Comparison of ENCODE assay signal across 20 mouse cellular contexts in the genomic region with DNA sequence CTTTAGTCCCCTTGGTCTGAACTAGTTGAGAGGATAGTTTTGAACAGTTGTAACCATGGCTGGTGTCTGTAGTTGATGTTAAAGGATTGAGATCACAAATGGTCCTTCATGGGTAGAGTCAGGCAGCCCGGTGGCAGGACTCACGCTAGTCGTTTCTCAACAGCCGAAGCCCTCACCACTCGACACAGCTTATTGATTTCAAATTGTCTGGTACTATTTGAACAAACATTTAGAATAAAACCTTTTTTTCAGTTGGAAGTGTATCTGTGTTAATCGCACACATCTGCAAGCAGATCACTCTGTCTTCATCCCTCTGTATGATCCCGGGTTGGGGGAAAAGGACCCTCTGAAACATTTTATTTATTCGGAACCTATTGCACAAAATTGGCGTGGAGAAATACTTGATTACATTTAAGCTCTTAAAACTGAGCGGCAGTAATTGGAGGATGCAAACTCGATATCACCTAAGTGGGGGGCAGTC. TPM values are rescaled to one million over a fixed set of nuclear protein-coding genes. Genes with fewer than 3 reads are reported as not detected.
A peak's percentile ranks its signal among the peaks of the same experiment; 100 is the strongest.
DNase-seq lines count a peak whose midpoint lies in the region; ATAC-seq and TF ChIP-seq lines count a peak whose summit lies in the region.
"Had no signal": no experiment of that assay in that cellular context is flagged by ENCODE, and none has a peak within 500 bp of the region (broad histone marks: within the 10 kb centered on the region; RNA-seq: fewer than 3 reads in every experiment).

No protein-coding gene starts in this region.

- no peak for ATAC-seq in forebrain, postnatal 0 days
- no peak for ATAC-seq in forebrain, embryonic 12.5 days (ENCODE audit: low FRiP score)
- ATAC-seq in midbrain, embryonic 14.5 days (ENCODE audit: low FRiP score, low TSS enrichment) = no peak
- no peak for ATAC-seq in midbrain, embryonic 13.5 days
- ATAC-seq in hindbrain, postnatal 0 days = no peak
- ATAC-seq in stomach, embryonic 16.5 days (ENCODE audit: insufficient read depth, low FRiP score) = no peak
- ATAC-seq: liver, postnatal 0 days; Patski had no signal

- peak; percentile 56 for DNase-seq in forebrain, postnatal 0 days
- DNase-seq in midbrain, embryonic 14.5 days = peak; percentile 54
- peak; percentile 36 for DNase-seq in hindbrain, postnatal 0 days (ENCODE audit: low spot score)
- no peak for DNase-seq in thymus, postnatal 10 days (ENCODE audit: low spot score in 2 of 2)
- DNase-seq in gastrocnemius, adult 2 months = no peak
- DNase-seq: cerebellum, adult 8-10 months; heart, postnatal 36 days; liver, postnatal 0 days; lung, postnatal 4 days; thymus, postnatal 4 days had no signal

- no peak overlapping the region for H3K27ac ChIP-seq in forebrain, postnatal 0 days (ENCODE audit: low read depth, low read length)
- H3K27ac ChIP-seq in forebrain, embryonic 12.5 days = no peak overlapping the region
- H3K27ac ChIP-seq in midbrain, embryonic 14.5 days (replicated peaks; ENCODE audit: low read depth, low read length) = no peak overlapping the region
- no peak overlapping the region for H3K27ac ChIP-seq in midbrain, embryonic 13.5 days
- peak overlapping the region; percentile 78 for H3K27ac ChIP-seq in hindbrain, postnatal 0 days
- no peak overlapping the region for H3K27ac ChIP-seq in stomach, embryonic 16.5 days (ENCODE audit: low read length)
- H3K27ac ChIP-seq in gastrocnemius, adult 2 months = no peak overlapping the region
- H3K27ac ChIP-seq: embryonic facial prominence, embryonic 12.5 days; forebrain, embryonic 13.5 days; limb, embryonic 12.5 days had no signal

- no peaks in the 10 kb centered on the region for H3K4me1 ChIP-seq in forebrain, postnatal 0 days (ENCODE audit: insufficient read depth)
- H3K4me1 ChIP-seq in forebrain, embryonic 12.5 days = peaks cover 18% of the 10 kb centered on the region
- H3K4me1 ChIP-seq in midbrain, embryonic 14.5 days (ENCODE audit: control insufficient read depth, insufficient read depth, low read length) = peaks cover 9% of the 10 kb centered on the region; the same call in 1 of the 2 replicates
- H3K4me1 ChIP-seq in midbrain, embryonic 13.5 days (replicated peaks) = peaks cover 21% of the 10 kb centered on the region
- no peaks in the 10 kb centered on the region for H3K4me1 ChIP-seq in hindbrain, postnatal 0 days (ENCODE audit: insufficient read depth, low read length)
- peaks cover 5% of the 10 kb centered on the region; the same call in 1 of the 2 replicates for H3K4me1 ChIP-seq in stomach, embryonic 16.5 days (ENCODE audit: control insufficient read depth, insufficient read depth, low read length)

- no peaks in the 10 kb centered on the region for H3K36me3 ChIP-seq in forebrain, postnatal 0 days (ENCODE audit: insufficient read depth)
- no peaks in the 10 kb centered on the region for H3K36me3 ChIP-seq in forebrain, embryonic 12.5 days (replicated peaks)
- H3K36me3 ChIP-seq in midbrain, embryonic 14.5 days (ENCODE audit: control insufficient read depth, insufficient read depth, low read length) = no peaks in the 10 kb centered on the region
- no peaks in the 10 kb centered on the region for H3K36me3 ChIP-seq in midbrain, embryonic 13.5 days
- no peaks in the 10 kb centered on the region for H3K36me3 ChIP-seq in hindbrain, postnatal 0 days (ENCODE audit: insufficient read depth, low read length)
- no peaks in the 10 kb centered on the region for H3K36me3 ChIP-seq in stomach, embryonic 16.5 days (ENCODE audit: control insufficient read depth, insufficient read depth, low read length)
- H3K36me3 ChIP-seq: embryonic facial prominence, embryonic 12.5 days; limb, embryonic 12.5 days had no signal

- no peak overlapping the region for H3K4me3 ChIP-seq in forebrain, postnatal 0 days (ENCODE audit: low read depth, low read length)
- no peak overlapping the region for H3K4me3 ChIP-seq in forebrain, embryonic 12.5 days (replicated peaks)
- no peak overlapping the region for H3K4me3 ChIP-seq in midbrain, embryonic 14.5 days (replicated peaks; ENCODE audit: low read depth, low read length)
- H3K4me3 ChIP-seq in midbrain, embryonic 13.5 days (replicated peaks) = no peak overlapping the region
- H3K4me3 ChIP-seq in hindbrain, postnatal 0 days (ENCODE audit: low read length) = peak overlapping the region; percentile 24
- H3K4me3 ChIP-seq in stomach, embryonic 16.5 days (replicated peaks; ENCODE audit: low read length) = 0 out of 2 replicates have a peak overlapping the region, but pooled peaks have one; percentile 5
- H3K4me3 ChIP-seq in gastrocnemius, adult 2 months = no peak overlapping the region
- H3K4me3 ChIP-seq: embryonic facial prominence, embryonic 12.5 days; forebrain, embryonic 13.5 days had no signal

- no peak overlapping the region for H3K4me2 ChIP-seq in forebrain, postnatal 0 days (ENCODE audit: low read depth)
- H3K4me2 ChIP-seq in forebrain, embryonic 12.5 days = no peak overlapping the region
- no peak overlapping the region for H3K4me2 ChIP-seq in midbrain, embryonic 14.5 days (ENCODE audit: low read length)
- H3K4me2 ChIP-seq in midbrain, embryonic 13.5 days (replicated peaks) = no peak overlapping the region
- peak overlapping the region; percentile 51 for H3K4me2 ChIP-seq in hindbrain, postnatal 0 days (ENCODE audit: low read depth, low read length)
- H3K4me2 ChIP-seq in stomach, embryonic 16.5 days (ENCODE audit: low read depth, low read length) = no peak overlapping the region
- H3K4me2 ChIP-seq: forebrain, embryonic 13.5 days had no signal

- WGBS in forebrain, postnatal 0 days = 3% methylated on average over 11 of the region's 11 CpGs
- 5% methylated on average over 11 of the region's 11 CpGs for WGBS in forebrain, embryonic 12.5 days
- 3% methylated on average over 11 of the region's 11 CpGs for WGBS in midbrain, embryonic 14.5 days
- 3% methylated on average over 11 of the region's 11 CpGs for WGBS in midbrain, embryonic 13.5 days
- WGBS in hindbrain, postnatal 0 days = 5% methylated on average over 11 of the region's 11 CpGs
- WGBS in stomach, embryonic 16.5 days = 22% methylated on average over 11 of the region's 11 CpGs

- peaks cover 94% of the 10 kb centered on the region for H3K27me3 ChIP-seq in forebrain, postnatal 0 days (ENCODE audit: insufficient read depth, low read length)
- peaks cover 96% of the 10 kb centered on the region for H3K27me3 ChIP-seq in forebrain, embryonic 12.5 days
- H3K27me3 ChIP-seq in midbrain, embryonic 14.5 days (ENCODE audit: control insufficient read depth, insufficient read depth, low read length) = peaks cover 98% of the 10 kb centered on the region
- peaks cover 98% of the 10 kb centered on the region for H3K27me3 ChIP-seq in midbrain, embryonic 13.5 days
- peaks cover 88% of the 10 kb centered on the region for H3K27me3 ChIP-seq in hindbrain, postnatal 0 days (ENCODE audit: insufficient read depth, low read length)
- H3K27me3 ChIP-seq in stomach, embryonic 16.5 days (ENCODE audit: control insufficient read depth, insufficient read depth, low read length) = peaks cover 94% of the 10 kb centered on the region

- no peak overlapping the region for H3K9ac ChIP-seq in forebrain, postnatal 0 days
- no peak overlapping the region for H3K9ac ChIP-seq in forebrain, embryonic 12.5 days
- H3K9ac ChIP-seq in midbrain, embryonic 14.5 days (replicated peaks; ENCODE audit: low read length) = no peak overlapping the region
- H3K9ac ChIP-seq in midbrain, embryonic 13.5 days (replicated peaks) = no peak overlapping the region
- peak overlapping the region; percentile 31 for H3K9ac ChIP-seq in hindbrain, postnatal 0 days (replicated peaks; ENCODE audit: low read length)
- H3K9ac ChIP-seq in stomach, embryonic 16.5 days (ENCODE audit: low read length) = no peak overlapping the region
- H3K9ac ChIP-seq: embryonic facial prominence, embryonic 12.5 days; forebrain, embryonic 13.5 days; limb, embryonic 12.5 days; liver, postnatal 0 days had no signal

- TF ChIP-seq CTCF in forebrain, postnatal 0 days (IDR thresholded peaks at IDR 0.05; ENCODE audit: low read depth) = no peak
- no peak for TF ChIP-seq CTCF in hindbrain, postnatal 0 days (IDR thresholded peaks at IDR 0.05; ENCODE audit: low read depth)
- no peak for TF ChIP-seq CTCF in gastrocnemius, adult 2 months (IDR thresholded peaks at IDR 0.05)

- intact Hi-C loops in gastrocnemius, adult 2 months (cut with DNase I) = no loop called here

- no peaks in the 10 kb centered on the region for H3K9me3 ChIP-seq in forebrain, postnatal 0 days (ENCODE audit: low read length)
- H3K9me3 ChIP-seq in forebrain, embryonic 12.5 days = no peaks in the 10 kb centered on the region
- no peaks in the 10 kb centered on the region for H3K9me3 ChIP-seq in midbrain, embryonic 14.5 days (ENCODE audit: control insufficient read depth, low read length)
- H3K9me3 ChIP-seq in midbrain, embryonic 13.5 days = no peaks in the 10 kb centered on the region
- no peaks in the 10 kb centered on the region for H3K9me3 ChIP-seq in hindbrain, postnatal 0 days (ENCODE audit: low read length)
- no peaks in the 10 kb centered on the region for H3K9me3 ChIP-seq in stomach, embryonic 16.5 days (replicated peaks; ENCODE audit: control insufficient read depth, low read length)
- H3K9me3 ChIP-seq: embryonic facial prominence, embryonic 12.5 days; forebrain, embryonic 13.5 days; limb, embryonic 12.5 days had no signal

RNA-seq across cellular contexts. Expression of gene Hoxd1, which starts 15.1 kb away (rescaled TPM):
- total RNA-seq in forebrain, postnatal 0 days (2014; rRNA removed) = not detected in 2 replicates
- polyA plus RNA-seq in forebrain, postnatal 0 days (2015; fragmentation: Nextera tagmentation; extraction: Ambion mirVana) = not detected in 2 replicates
- 0.31 and 0.52 TPM in 2 replicates for polyA plus RNA-seq in forebrain, embryonic 12.5 days (2016; fragmentation: Nextera tagmentation; extraction: Ambion mirVana)
- not detected in 2 replicates for polyA plus RNA-seq in midbrain, embryonic 14.5 days (2014; fragmentation: Nextera tagmentation; extraction: Ambion mirVana)
- 0.08 TPM in 1 of 2 replicates, not detected in the other for polyA plus RNA-seq in midbrain, embryonic 13.5 days (2015; fragmentation: Nextera tagmentation; extraction: Ambion mirVana)
- 0.26 and 1.7 TPM in 2 replicates for total RNA-seq in hindbrain, postnatal 0 days (2014; rRNA removed)
- polyA plus RNA-seq in hindbrain, postnatal 0 days (2015; fragmentation: Nextera tagmentation; extraction: Ambion mirVana) = 0.43 and 0.46 TPM in 2 replicates
- polyA plus RNA-seq in stomach, embryonic 16.5 days (2015; fragmentation: Nextera tagmentation; extraction: Ambion mirVana) = not detected in 2 replicates
- total RNA-seq in gastrocnemius, adult 2 months (2021) = not detected
- total RNA-seq: heart, postnatal 36 days; monocyte, adult 5-6 weeks had no signal
- polyA plus RNA-seq: forebrain, embryonic 13.5 days; heart, embryonic 11.5 days; liver, postnatal 0 days; Patski had no signal

RNA-seq across cellular contexts. Expression of gene Gm28230, which starts 21.2 kb away (rescaled TPM):
- total RNA-seq in forebrain, postnatal 0 days (2014; rRNA removed) = not detected in 2 replicates
- not detected in 2 replicates for polyA plus RNA-seq in forebrain, postnatal 0 days (2015; fragmentation: Nextera tagmentation; extraction: Ambion mirVana)
- polyA plus RNA-seq in forebrain, embryonic 12.5 days (2016; fragmentation: Nextera tagmentation; extraction: Ambion mirVana) = not detected in 2 replicates
- not detected in 2 replicates for polyA plus RNA-seq in midbrain, embryonic 14.5 days (2014; fragmentation: Nextera tagmentation; extraction: Ambion mirVana)
- not detected in 2 replicates for polyA plus RNA-seq in midbrain, embryonic 13.5 days (2015; fragmentation: Nextera tagmentation; extraction: Ambion mirVana)
- total RNA-seq in hindbrain, postnatal 0 days (2014; rRNA removed) = 1.3 and 3.5 TPM in 2 replicates
- polyA plus RNA-seq in hindbrain, postnatal 0 days (2015; fragmentation: Nextera tagmentation; extraction: Ambion mirVana) = 0.37 and 0.70 TPM in 2 replicates
- 0.10 and 0.13 TPM in 2 replicates for polyA plus RNA-seq in stomach, embryonic 16.5 days (2015; fragmentation: Nextera tagmentation; extraction: Ambion mirVana)
- total RNA-seq in gastrocnemius, adult 2 months (2021) = under 1 TPM; 0.08 to 0.36 TPM
- total RNA-seq: heart, postnatal 36 days; layer of hippocampus, postnatal 25 days; monocyte, adult 5-6 weeks had no signal
- polyA plus RNA-seq: embryonic facial prominence, embryonic 12.5 days; forebrain, embryonic 13.5 days; liver, postnatal 0 days had no signal

RNA-seq across cellular contexts. Expression of gene Hoxd4, which starts 36.0 kb away (rescaled TPM):
- not detected in 2 replicates for total RNA-seq in forebrain, postnatal 0 days (2014; rRNA removed)
- not detected in 2 replicates for polyA plus RNA-seq in forebrain, postnatal 0 days (2015; fragmentation: Nextera tagmentation; extraction: Ambion mirVana)
- not detected in 2 replicates for polyA plus RNA-seq in forebrain, embryonic 12.5 days (2016; fragmentation: Nextera tagmentation; extraction: Ambion mirVana)
- not detected in 2 replicates for polyA plus RNA-seq in midbrain, embryonic 14.5 days (2014; fragmentation: Nextera tagmentation; extraction: Ambion mirVana)
- polyA plus RNA-seq in midbrain, embryonic 13.5 days (2015; fragmentation: Nextera tagmentation; extraction: Ambion mirVana) = not detected in 2 replicates
- total RNA-seq in hindbrain, postnatal 0 days (2014; rRNA removed) = 13.9 and 18.1 TPM in 2 replicates
- 1.6 and 1.9 TPM in 2 replicates for polyA plus RNA-seq in hindbrain, postnatal 0 days (2015; fragmentation: Nextera tagmentation; extraction: Ambion mirVana)
- polyA plus RNA-seq in stomach, embryonic 16.5 days (2015; fragmentation: Nextera tagmentation; extraction: Ambion mirVana) = 0.29 and 0.39 TPM in 2 replicates
- 1 to 10 TPM; 1.4 to 2.0 TPM for total RNA-seq in gastrocnemius, adult 2 months (2021)
- total RNA-seq: layer of hippocampus, postnatal 25 days; monocyte, adult 5-6 weeks had no signal
- polyA plus RNA-seq: forebrain, embryonic 13.5 days; heart, embryonic 11.5 days; liver, postnatal 0 days had no signal

RNA-seq across cellular contexts. Expression of gene Hoxd3, which starts 36.0 kb away (rescaled TPM):
- not detected in 2 replicates for total RNA-seq in forebrain, postnatal 0 days (2014; rRNA removed)
- polyA plus RNA-seq in forebrain, postnatal 0 days (2015; fragmentation: Nextera tagmentation; extraction: Ambion mirVana) = not detected in 2 replicates
- polyA plus RNA-seq in forebrain, embryonic 12.5 days (2016; fragmentation: Nextera tagmentation; extraction: Ambion mirVana) = not detected in 2 replicates
- polyA plus RNA-seq in midbrain, embryonic 14.5 days (2014; fragmentation: Nextera tagmentation; extraction: Ambion mirVana) = not detected in 2 replicates
- polyA plus RNA-seq in midbrain, embryonic 13.5 days (2015; fragmentation: Nextera tagmentation; extraction: Ambion mirVana) = 0.17 TPM in 2 replicates
- 31.3 and 36.8 TPM in 2 replicates for total RNA-seq in hindbrain, postnatal 0 days (2014; rRNA removed)
- polyA plus RNA-seq in hindbrain, postnatal 0 days (2015; fragmentation: Nextera tagmentation; extraction: Ambion mirVana) = 25.2 and 26.3 TPM in 2 replicates
- polyA plus RNA-seq in stomach, embryonic 16.5 days (2015; fragmentation: Nextera tagmentation; extraction: Ambion mirVana) = 7.4 and 9.2 TPM in 2 replicates
- not detected for total RNA-seq in gastrocnemius, adult 2 months (2021)
- total RNA-seq: heart, postnatal 36 days; layer of hippocampus, postnatal 25 days; monocyte, adult 5-6 weeks had no signal
- polyA plus RNA-seq: forebrain, embryonic 13.5 days; liver, postnatal 0 days had no signal

RNA-seq across cellular contexts. Expression of gene Hoxd8, which starts 43.3 kb away (rescaled TPM):
- total RNA-seq in forebrain, postnatal 0 days (2014; rRNA removed) = 0.10 TPM in 1 of 2 replicates, not detected in the other
- polyA plus RNA-seq in forebrain, postnatal 0 days (2015; fragmentation: Nextera tagmentation; extraction: Ambion mirVana) = 0.22 TPM in 1 of 2 replicates, not detected in the other
- polyA plus RNA-seq in forebrain, embryonic 12.5 days (2016; fragmentation: Nextera tagmentation; extraction: Ambion mirVana) = 0.08 TPM in 1 of 2 replicates, not detected in the other
- not detected in 2 replicates for polyA plus RNA-seq in midbrain, embryonic 14.5 days (2014; fragmentation: Nextera tagmentation; extraction: Ambion mirVana)
- 0.08 TPM in 1 of 2 replicates, not detected in the other for polyA plus RNA-seq in midbrain, embryonic 13.5 days (2015; fragmentation: Nextera tagmentation; extraction: Ambion mirVana)
- total RNA-seq in hindbrain, postnatal 0 days (2014; rRNA removed) = 0.37 and 9.2 TPM in 2 replicates
- 0.21 TPM in 1 of 2 replicates, not detected in the other for polyA plus RNA-seq in hindbrain, postnatal 0 days (2015; fragmentation: Nextera tagmentation; extraction: Ambion mirVana)
- 1.7 and 2.8 TPM in 2 replicates for polyA plus RNA-seq in stomach, embryonic 16.5 days (2015; fragmentation: Nextera tagmentation; extraction: Ambion mirVana)
- total RNA-seq in gastrocnemius, adult 2 months (2021) = 10 to 100 TPM; 39.3 to 49.0 TPM
- total RNA-seq: layer of hippocampus, postnatal 25 days; monocyte, adult 5-6 weeks had no signal
- polyA plus RNA-seq: forebrain, embryonic 13.5 days; liver, postnatal 0 days had no signal

Comparison
In these comparisons a context has a peak if more than half of its experiments do, and no peak if none do; other contexts are left out.
1. DNase-seq: peak in forebrain, postnatal 0 days (single experiment), midbrain, embryonic 14.5 days (single experiment) and hindbrain, postnatal 0 days (single experiment); none in thymus, postnatal 10 days (0 of 2) and gastrocnemius, adult 2 months (single experiment).
2. H3K4me3 ChIP-seq: peak in hindbrain, postnatal 0 days (single experiment) and stomach, embryonic 16.5 days (single experiment); none in forebrain, postnatal 0 days (single experiment), forebrain, embryonic 12.5 days (single experiment), midbrain, embryonic 14.5 days (single experiment), midbrain, embryonic 13.5 days (single experiment) and gastrocnemius, adult 2 months (single experiment).